Mouse (Mus musculus) ES-Bruce4 (cell line): ENCODE measurements at regions not wholly inside any gene's neighbourhood (a gene's known extent, or its start where the extent isn't known, plus 50 kb on each side); places are given as distances from the start of the nearest gene placed in this dataset.

Experiments
- CTCF ChIP-seq: IDR thresholded peaks from one replicate; pipeline ENCODE4 v1.8.1; 2011; ENCODE audit warnings: low read depth, low read length
- POLR2A ChIP-seq: IDR thresholded peaks from one replicate; pipeline ENCODE4 v1.8.1; 2011; ENCODE audit warnings: low read length; ENCODE audit not compliant: insufficient read depth

GRCm38 (mm10) chr10:14213536-14213935 lies 247.7 kb downstream of the Hivep2 start:
- TF ChIP-seq POLR2A, result no peak
- no peak for TF ChIP-seq CTCF
